Mouse (Mus musculus): ENCODE measurements around the gene Dock6.

Gene Dock6

DNA sequence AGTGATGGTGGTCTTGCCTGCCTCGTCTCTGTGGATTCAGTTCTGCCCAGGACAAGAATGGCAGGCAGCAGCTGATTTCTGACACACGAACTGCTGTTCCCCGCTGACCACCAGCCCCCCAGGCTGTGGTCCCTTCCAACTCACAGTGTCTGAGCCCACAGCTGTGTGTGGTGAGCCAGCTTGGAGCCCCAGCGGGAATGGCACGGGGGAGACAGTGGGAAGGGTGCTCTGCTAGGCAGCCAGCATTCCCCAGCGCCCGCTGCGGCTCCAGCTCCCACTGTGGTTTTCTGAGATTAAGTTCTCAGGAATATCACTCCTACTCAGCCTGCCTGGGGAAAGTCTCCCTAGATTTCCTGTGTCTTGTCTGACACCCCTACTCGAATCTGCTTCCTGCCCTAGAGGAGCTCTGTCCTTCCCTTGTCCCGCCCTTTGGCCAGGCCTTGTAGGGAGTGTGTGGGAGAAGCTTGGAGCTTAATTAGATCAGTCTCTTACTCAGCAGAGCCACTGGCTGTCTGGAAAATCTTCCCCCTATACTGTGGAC lies 100.1 kb downstream of the Dock6 start:
- intact Hi-C loops (cut with DNase I), result loop anchor here (2.0 kb wide), 1 partner anchor 52 kb away; no protein-coding TSS in a partner anchor

DNA sequence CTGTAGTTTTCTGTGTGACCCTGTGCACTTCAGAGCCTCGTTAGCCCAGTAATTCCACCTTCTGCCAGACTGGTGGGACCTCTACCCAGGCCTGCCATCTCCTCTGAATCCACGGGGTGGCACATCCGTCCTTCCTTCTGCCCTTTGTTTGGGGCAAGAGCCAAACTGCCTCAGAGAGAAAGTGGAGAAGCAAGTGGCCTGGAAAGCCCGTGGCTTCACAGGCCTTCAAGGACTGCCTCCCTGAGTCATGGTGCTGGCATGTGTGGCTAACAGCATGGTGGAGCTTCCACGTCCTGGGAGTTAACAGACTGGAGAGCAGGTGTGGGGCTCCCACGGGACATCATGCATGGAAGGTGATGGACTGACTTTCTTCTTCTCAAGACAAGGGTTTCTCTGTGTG lies 101.1 kb downstream of the Dock6 start:
- intact Hi-C loops (cut with DNase I), result no loop called here

DNA sequence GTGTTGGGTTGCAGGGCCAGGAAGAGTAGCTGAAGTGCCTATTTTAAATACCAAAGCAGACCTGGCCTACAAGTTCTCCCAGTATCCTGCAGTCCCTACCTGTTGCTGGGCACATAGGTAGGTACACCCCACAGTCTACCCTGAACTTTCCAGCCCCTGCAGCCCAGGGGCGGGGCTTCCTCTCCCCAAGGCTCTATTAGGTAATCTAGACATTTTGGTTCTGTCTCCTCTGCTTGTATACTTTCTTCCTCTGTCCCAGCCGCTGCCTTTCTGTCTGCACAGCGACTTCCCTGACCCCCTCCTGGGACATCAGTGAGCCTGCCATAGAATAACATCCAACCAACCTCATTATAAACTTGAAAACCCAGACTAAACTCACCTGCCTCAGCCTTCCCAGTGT lies 102.1 kb downstream of the Dock6 start:
- intact Hi-C loops (cut with DNase I), result no loop called here

Small RNAs within 50 kb of the gene (microRNA-seq; reads per million reads assigned to microRNA genes)
- gene Mir7083, result 6.2 to 8.8 reads per million in 2 experiments

All from adrenal gland (tissue).